Mouse (Mus musculus) E14TG2a.4 (cell line): ENCODE measurements around the gene Gpn2.

ENCODE experiments used
- CTCF ChIP-seq: conservative IDR thresholded peaks from 2 replicates; pipeline ENCODE4 v1.5.1; 2014; ENCODE audit warnings: low read length
- NANOG ChIP-seq: IDR thresholded peaks from 2 replicates; pipeline ENCODE4 v1.6.1; 2014; ENCODE audit warnings: borderline replicate concordance, low read length, mixed read lengths
- POU5F1 ChIP-seq: IDR thresholded peaks from 2 replicates; pipeline ENCODE4 v1.6.1; 2014; ENCODE audit warnings: low read length, borderline replicate concordance

- TF ChIP-seq CTCF (no peak), NANOG (no peak), POU5F1 (no peak)
Observed at GRCm38 (mm10) chr4:133631071-133631768, 47.1 kb downstream of the Gpn2 start.
